Mouse (Mus musculus) heart, adult 2 months (tissue): ENCODE data around the gene Src.

Experiments used
- CTCF ChIP-seq: fragments of 200-600 bp; IDR thresholded peaks from 2 replicates; pipeline ENCODE4 v1.8.1; 2022; ENCODE audit warnings: antibody characterized with exemption, mild to moderate bottlenecking, moderate library complexity
- POLR2A ChIP-seq: fragments of 200-500 bp; IDR thresholded peaks from 2 replicates; pipeline ENCODE4 v1.6.1; 2011; ENCODE audit warnings: mild to moderate bottlenecking, low read depth, low read length, control low read depth; ENCODE audit not compliant: insufficient read depth

GRCm38 (mm10) chr2:157468130-157468796, 50.0 kb downstream of the Src start:
- TF ChIP-seq POLR2A = no peak
- TF ChIP-seq CTCF = peak; percentile 65
